Mouse (Mus musculus) brain, adult 2 months (tissue): ENCODE results near the gene Fbxo45.

ENCODE experiments used
- DNase-seq: peaks from one replicate; pipeline ENCODE4 v3.0.0; 2011; ENCODE audit warnings: low read depth, low spot score

The Fbxo45 gene

GRCm38 (mm10) chr16:32204902-32205301 lies 42.1 kb downstream of the Fbxo45 start:
- peak; percentile 11 for DNase-seq

DNA sequence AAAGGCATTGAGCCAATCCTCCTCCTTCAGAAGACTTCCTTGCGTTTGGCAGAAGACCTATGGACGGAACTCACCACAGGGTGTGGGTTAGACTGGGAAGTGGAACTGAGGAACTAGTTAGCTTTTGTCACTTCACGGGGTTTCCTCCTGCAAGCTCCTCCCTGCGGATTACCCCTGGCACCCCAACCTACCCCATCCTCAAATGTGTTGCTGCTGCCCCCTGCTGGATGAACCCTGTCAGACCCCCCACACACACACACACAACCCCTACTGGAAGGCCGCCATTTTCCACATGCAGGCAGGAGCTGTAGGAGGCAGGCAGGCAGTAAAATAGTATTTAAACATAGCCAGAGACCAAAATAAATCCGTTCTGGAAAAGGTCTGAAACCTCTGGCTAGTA lies 44.3 kb downstream of the Fbxo45 start:
- peak; percentile 62 for DNase-seq

GRCm38 (mm10) chr16:32201004-32201325 lies 46.0 kb downstream of the Fbxo45 start:
- no peak for DNase-seq

DNA sequence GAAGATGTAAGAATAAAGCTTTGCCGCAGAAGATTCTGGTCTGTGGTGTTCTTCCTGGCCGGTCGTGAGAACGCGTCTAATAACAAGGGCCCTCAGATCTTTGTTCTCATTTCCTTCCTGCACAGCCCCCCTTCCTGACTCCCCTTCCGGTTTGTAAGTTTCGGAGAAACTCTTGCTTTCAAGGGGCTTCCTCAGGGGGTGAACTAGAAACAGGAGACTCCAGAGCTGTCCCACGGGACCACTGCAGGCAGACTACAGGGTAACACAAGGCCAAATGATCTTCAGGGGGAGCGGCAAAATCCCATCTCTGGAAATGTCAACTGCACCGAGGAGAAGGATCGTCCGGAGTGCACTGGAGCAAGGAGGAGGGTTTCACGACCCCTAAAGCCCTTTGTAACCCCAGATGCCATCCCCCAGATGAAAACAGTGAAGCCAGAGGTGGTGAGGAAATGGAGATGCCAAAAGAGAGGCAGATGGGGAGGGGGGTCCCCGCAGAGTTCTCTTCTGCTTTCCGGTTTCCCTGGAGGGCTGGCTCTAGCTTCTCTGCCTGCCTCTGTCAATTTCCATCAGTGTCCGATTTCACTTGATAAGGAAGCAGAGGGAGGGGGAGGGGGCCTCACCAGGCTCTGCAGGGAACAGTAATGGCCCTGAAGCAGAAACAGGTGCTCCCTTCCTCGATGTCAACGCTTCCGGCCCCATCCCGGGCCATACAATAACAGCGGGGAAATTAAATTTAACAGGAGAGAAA lies 46.5 kb downstream of the Fbxo45 start:
- peak; percentile 9 for DNase-seq

- peak; percentile 57 for DNase-seq
These were observed 56.9 kb downstream of the Fbxo45 start for GRCm38 (mm10) chr16:32190011-32190441.

- DNase-seq = peak; percentile 70
These were observed 57.8 kb downstream of the Fbxo45 start for GRCm38 (mm10) chr16:32189109-32189508.

DNA sequence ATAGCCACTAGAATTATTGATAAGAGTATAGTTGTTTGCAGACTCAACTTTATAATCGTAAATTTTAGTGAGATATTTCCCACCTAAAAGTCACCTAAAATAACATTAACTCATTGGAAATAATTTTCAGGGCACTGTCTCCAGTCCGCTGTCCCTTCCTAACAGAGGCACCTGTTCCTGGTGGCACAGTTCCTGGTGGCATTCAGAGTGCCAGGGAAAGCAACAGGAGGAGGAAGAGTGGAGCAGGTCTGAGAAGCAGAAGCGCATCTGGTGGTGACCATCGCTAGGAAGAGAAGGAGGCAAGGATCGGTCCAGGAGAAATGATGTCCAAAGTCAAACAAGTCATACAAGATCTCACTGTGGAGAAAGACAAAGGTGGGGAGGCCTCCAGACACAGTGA lies 60.9 kb downstream of the Fbxo45 start:
- peak; percentile 85 for DNase-seq
